13 mouse cellular contexts compared by ENCODE assay signal in genomic region chr17:81062349-81062871, GRCm38 (mm10). TPM values are rescaled to one million over a fixed set of nuclear protein-coding genes. Genes with fewer than 3 reads are reported as not detected.
A peak's percentile ranks its signal among the peaks of the same experiment; 100 is the strongest.
DNase-seq lines count a peak whose midpoint lies in the region; ATAC-seq lines count a peak whose summit lies in the region.
"Had no signal": no experiment of that assay in that cellular context is flagged by ENCODE, and none has a peak within 500 bp of the region (broad histone marks: within the 10 kb centered on the region; RNA-seq: fewer than 3 reads in every experiment).

No protein-coding gene starts in this region.

- DNase-seq in heart, postnatal 36 days, result no peak
- peak; percentile 25 for DNase-seq in ovary, postnatal 36 days (ENCODE audit: low spot score)
- DNase-seq in ovary, postnatal 10 days (ENCODE audit: low spot score), result no peak
- no peak for DNase-seq in urinary bladder, postnatal 4 days (ENCODE audit: low spot score in 2 of 2)
- no peak for DNase-seq in retina, postnatal 1 day
- DNase-seq: cerebellum, adult 2 months; gastrocnemius, adult 2 months had no signal

- H3K4me3 ChIP-seq in heart, embryonic 11.5 days (ENCODE audit: low read depth, low read length), result no peak overlapping the region
- H3K4me3 ChIP-seq in liver, embryonic 12.5 days, result no peak overlapping the region
- H3K4me3 ChIP-seq: embryonic facial prominence, embryonic 15.5 days; gastrocnemius, adult 2 months; hindbrain, embryonic 13.5 days had no signal

- WGBS in heart, embryonic 11.5 days (ENCODE audit: insufficient replicate concordance), result 20% methylated on average over 6 of the region's 6 CpGs
- 32% methylated on average over 6 of the region's 6 CpGs for WGBS in liver, embryonic 12.5 days (ENCODE audit: insufficient replicate concordance)

- H3K27ac ChIP-seq in heart, embryonic 11.5 days (ENCODE audit: low read depth, low read length), result peak overlapping the region; percentile 60; the same call in 1 of the 2 replicates
- peak overlapping the region; percentile 57; the same call in 1 of the 2 replicates for H3K27ac ChIP-seq in liver, embryonic 12.5 days
- H3K27ac ChIP-seq: embryonic facial prominence, embryonic 15.5 days; gastrocnemius, adult 2 months; hindbrain, embryonic 13.5 days had no signal

- H3K4me1 ChIP-seq in heart, embryonic 11.5 days (ENCODE audit: control insufficient read depth, insufficient read depth, low read length), result peaks cover 10% of the 10 kb centered on the region
- peaks cover 30% of the 10 kb centered on the region for H3K4me1 ChIP-seq in liver, embryonic 12.5 days

- no peaks in the 10 kb centered on the region for H3K9me3 ChIP-seq in heart, embryonic 11.5 days (replicated peaks; ENCODE audit: control insufficient read depth, low read length)
- H3K9me3 ChIP-seq in liver, embryonic 12.5 days (replicated peaks), result peaks cover 5% of the 10 kb centered on the region; the same call in 1 of the 2 replicates
- H3K9me3 ChIP-seq: embryonic facial prominence, embryonic 15.5 days; hindbrain, embryonic 13.5 days had no signal

- no peak overlapping the region for H3K9ac ChIP-seq in heart, embryonic 11.5 days (ENCODE audit: low read depth, low read length)
- 0 out of 2 replicates have a peak overlapping the region, but pooled peaks have one; percentile 12 for H3K9ac ChIP-seq in liver, embryonic 12.5 days
- H3K9ac ChIP-seq: embryonic facial prominence, embryonic 15.5 days; hindbrain, embryonic 13.5 days had no signal

- H3K4me2 ChIP-seq in heart, embryonic 11.5 days, result no peak overlapping the region
- peak overlapping the region; percentile 73 for H3K4me2 ChIP-seq in liver, embryonic 12.5 days
- H3K4me2 ChIP-seq: embryonic facial prominence, embryonic 15.5 days; hindbrain, embryonic 13.5 days had no signal

- no peaks in the 10 kb centered on the region for H3K36me3 ChIP-seq in heart, embryonic 11.5 days (ENCODE audit: control insufficient read depth, insufficient read depth, low read length)
- peaks cover 26% of the 10 kb centered on the region for H3K36me3 ChIP-seq in liver, embryonic 12.5 days
- H3K36me3 ChIP-seq: embryonic facial prominence, embryonic 15.5 days; hindbrain, embryonic 13.5 days had no signal

- intact Hi-C loops in heart, postnatal 36 days (cut with DNase I), result no loop called here

- no peaks in the 10 kb centered on the region for H3K27me3 ChIP-seq in heart, embryonic 11.5 days (ENCODE audit: control insufficient read depth, insufficient read depth, low read length)
- no peaks in the 10 kb centered on the region for H3K27me3 ChIP-seq in liver, embryonic 12.5 days (replicated peaks)
- H3K27me3 ChIP-seq: embryonic facial prominence, embryonic 15.5 days; hindbrain, embryonic 13.5 days had no signal

- ATAC-seq in heart, embryonic 11.5 days (replicated peaks; ENCODE audit: insufficient number of reproducible peaks, low FRiP score, low TSS enrichment), result peak; percentile 24; the same call in 1 of the 2 replicates
- peak; percentile 58 for ATAC-seq in liver, embryonic 12.5 days
- ATAC-seq in cerebellum, adult (ENCODE audit: insufficient number of reproducible peaks, low FRiP score, low TSS enrichment), result no peak
- ATAC-seq: midbrain, embryonic 16.5 days had no signal

RNA-seq across cellular contexts. Expression of gene Thumpd2, which starts 2.5 kb away (rescaled TPM):
- polyA plus RNA-seq in heart, embryonic 11.5 days (2014; fragmentation: Nextera tagmentation; extraction: Ambion mirVana), result 11.0 and 12.0 TPM in 2 replicates
- total RNA-seq in heart, postnatal 36 days (2021), result 1 to 10 TPM; 4.7 to 4.8 TPM
- 9.3 and 10.5 TPM in 2 replicates for polyA plus RNA-seq in liver, embryonic 12.5 days (2016; fragmentation: Nextera tagmentation; extraction: Ambion mirVana)
